Mouse (Mus musculus) erythroblast, embryonic 14.5 days (primary cell): ENCODE data around the gene Orm1. TPM values are rescaled to one million over a fixed set of nuclear protein-coding genes. Genes with fewer than 3 reads are reported as not detected.

Source experiments
- H3K27me3 ChIP-seq: 2 replicates; pipeline ENCODE4 v1.6.1; 2012; ENCODE audit warnings: inconsistent platforms; ENCODE audit not compliant: control insufficient read depth
- H3K36me3 ChIP-seq: 2 replicates; pipeline ENCODE4 v1.6.1; 2012; ENCODE audit warnings: mild to moderate bottlenecking, inconsistent platforms; ENCODE audit not compliant: control insufficient read depth
- H3K4me1 ChIP-seq: 2 replicates; pipeline ENCODE4 v1.6.1; 2012; ENCODE audit warnings: inconsistent platforms; ENCODE audit not compliant: control insufficient read depth
- H3K4me3 ChIP-seq: replicated peaks from 2 replicates; pipeline ENCODE3; 2012; ENCODE audit warnings: moderate library complexity, mild to moderate bottlenecking, inconsistent platforms
- H3K9me3 ChIP-seq: 2 replicates; pipeline ENCODE4 v1.6.1; 2012; ENCODE audit warnings: low read length, inconsistent platforms, mixed read lengths; ENCODE audit not compliant: control insufficient read depth
- GATA1 ChIP-seq: IDR thresholded peaks from 2 replicates; pipeline ENCODE4 v1.6.1; 2012; ENCODE audit warnings: low read length, inconsistent platforms, mixed read lengths
- TAL1 ChIP-seq: IDR thresholded peaks from 3 replicates; pipeline ENCODE4 v1.6.1; 2012; ENCODE audit warnings: low read length, inconsistent platforms, mixed read lengths
- polyA plus RNA-seq: library from polyadenylated mRNA; stranded (reverse); fragments of >175 nt; gene quantifications from 2 replicates; pipeline ENCODE4 v1.2.3, GENCODE M21; 2012

The Orm1 gene
- polyA plus RNA-seq, 1 experiment = not detected

DNA sequence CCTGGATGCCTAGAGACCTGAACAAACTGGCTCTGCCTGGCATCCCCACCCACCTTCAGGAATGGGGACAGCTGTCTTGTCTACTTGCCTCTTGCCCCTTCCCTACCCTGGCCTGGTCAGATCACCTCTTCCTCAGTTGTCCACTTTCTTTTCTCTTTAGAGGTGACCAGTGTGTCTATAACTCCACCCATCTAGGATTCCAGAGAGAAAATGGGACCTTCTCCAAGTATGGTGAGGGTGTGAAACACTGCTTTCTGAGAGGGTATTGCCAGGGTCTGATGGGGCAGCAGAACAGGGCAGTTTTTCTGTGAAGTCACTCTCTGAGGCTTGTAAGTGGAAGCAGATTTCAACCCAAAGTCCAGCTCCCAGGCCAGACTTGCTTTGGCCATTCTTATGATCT is 901 bp downstream of the Orm1 start:
- Histone ChIP-seq H3K27me3 (no peaks in the 10 kb centered on the region), H3K9me3 (no peaks in the 10 kb centered on the region), H3K4me1 (no peaks in the 10 kb centered on the region), H3K4me3 (no peak overlapping the region), H3K36me3 (no peaks in the 10 kb centered on the region)
- TF ChIP-seq TAL1 = no peak
- TF ChIP-seq GATA1 = no peak

DNA sequence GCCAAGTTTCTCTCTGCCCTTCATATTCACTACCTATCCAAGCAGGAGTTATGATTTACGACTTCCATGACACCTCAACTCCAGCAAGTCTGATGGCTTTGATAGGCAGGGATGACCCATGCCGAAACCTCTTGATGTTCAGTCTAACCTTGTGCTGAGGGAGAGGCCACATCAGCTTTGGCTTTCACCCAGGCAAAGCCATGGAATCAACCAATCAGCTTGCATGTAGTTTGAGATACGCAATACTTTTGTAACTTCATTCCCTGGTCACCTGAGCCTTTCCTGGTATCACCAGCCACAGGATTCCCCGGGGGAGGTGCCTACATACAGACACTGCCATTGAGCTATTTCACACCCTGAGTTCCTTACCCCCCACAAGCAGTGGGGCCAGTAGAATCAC is 2.3 kb downstream of the Orm1 start:
- no peaks in the 10 kb centered on the region for H3K36me3 ChIP-seq

GRCm38 (mm10) chr4:63348524-63348923 is 4.2 kb downstream of the Orm1 start:
- Histone ChIP-seq H3K4me1 (no peaks in the 10 kb centered on the region), H3K27me3 (no peaks in the 10 kb centered on the region), H3K36me3 (no peaks in the 10 kb centered on the region), H3K9me3 (no peaks in the 10 kb centered on the region), H3K4me3 (no peak overlapping the region)
- TF ChIP-seq GATA1 (no peak), TAL1 (no peak)

More for the DNA sequence above, 2.3 kb downstream of the Orm1 start:
- H3K9me3 ChIP-seq = no peaks in the 10 kb centered on the region
- no peak for TF ChIP-seq GATA1
- no peak for TF ChIP-seq TAL1
- H3K4me3 ChIP-seq = no peak overlapping the region
- no peaks in the 10 kb centered on the region for H3K4me1 ChIP-seq
- H3K27me3 ChIP-seq = no peaks in the 10 kb centered on the region

DNA sequence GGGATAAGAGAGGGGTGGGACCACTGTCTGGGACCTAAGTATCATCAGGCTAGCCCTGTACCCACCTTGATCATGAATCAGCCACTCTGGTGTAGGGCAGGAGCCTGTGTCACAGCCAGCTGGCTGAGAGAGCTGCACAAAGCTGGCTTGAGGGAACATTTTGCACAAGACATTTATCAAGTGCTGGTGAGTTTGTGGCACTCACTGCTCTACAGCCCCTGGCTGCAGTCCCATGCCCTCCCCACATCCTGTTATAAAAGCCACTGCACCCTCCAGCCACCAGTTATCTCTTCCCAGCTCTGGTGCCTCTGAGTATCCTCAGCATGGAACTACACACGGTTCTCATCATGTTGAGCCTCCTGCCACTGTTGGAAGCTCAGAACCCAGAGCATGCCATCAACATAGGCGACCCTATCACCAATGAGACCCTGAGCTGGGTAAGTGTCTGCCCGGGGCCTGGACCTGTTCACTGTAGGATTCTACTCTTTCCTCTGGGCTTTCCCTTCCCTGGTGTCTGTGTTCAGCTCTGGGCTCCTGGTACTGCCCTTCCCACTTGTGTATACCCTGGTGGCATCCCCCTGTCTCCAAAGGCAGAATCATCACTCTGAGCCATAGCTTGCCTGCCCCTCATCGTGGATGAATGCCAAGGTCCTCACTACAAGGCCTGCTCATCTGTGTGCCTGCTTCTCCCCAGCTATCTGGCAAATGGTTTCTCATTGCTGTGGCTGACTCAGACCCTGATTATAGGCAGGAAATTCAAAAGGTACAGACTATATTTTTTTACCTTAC is 11.7 kb downstream of the Orm1 start, which contains the start of gene Orm3:
TSS of gene Orm3 (plus strand) at position 286 of the 789 bp plus-strand sequence.
- TF ChIP-seq GATA1 (no peak), TAL1 (no peak)
- Histone ChIP-seq H3K4me3 (no peak within 1 kb of the TSS), H3K9me3 (no peaks in the 10 kb centered on the region), H3K36me3 (no peaks in the 10 kb centered on the region), H3K27me3 (no peaks in the 10 kb centered on the region), H3K4me1 (no peaks in the 10 kb centered on the region)

- no peaks in the 10 kb centered on the region for H3K36me3 ChIP-seq
- H3K27me3 ChIP-seq = no peaks in the 10 kb centered on the region
- no peaks in the 10 kb centered on the region for H3K4me1 ChIP-seq
- TF ChIP-seq GATA1 (no peak), TAL1 (no peak)
- H3K9me3 ChIP-seq = no peaks in the 10 kb centered on the region
- H3K4me3 ChIP-seq = no peak overlapping the region
Measured at GRCm38 (mm10) chr4:63356981-63357570, 12.7 kb downstream of the Orm1 start.

- H3K36me3 ChIP-seq = no peaks in the 10 kb centered on the region
- no peak for TF ChIP-seq TAL1
- no peak for TF ChIP-seq GATA1
- no peaks in the 10 kb centered on the region for H3K9me3 ChIP-seq
- H3K27me3 ChIP-seq = no peaks in the 10 kb centered on the region
- H3K4me3 ChIP-seq = no peak overlapping the region
- no peaks in the 10 kb centered on the region for H3K4me1 ChIP-seq
Measured at GRCm38 (mm10) chr4:63359861-63360260, 15.5 kb downstream of the Orm1 start.

DNA sequence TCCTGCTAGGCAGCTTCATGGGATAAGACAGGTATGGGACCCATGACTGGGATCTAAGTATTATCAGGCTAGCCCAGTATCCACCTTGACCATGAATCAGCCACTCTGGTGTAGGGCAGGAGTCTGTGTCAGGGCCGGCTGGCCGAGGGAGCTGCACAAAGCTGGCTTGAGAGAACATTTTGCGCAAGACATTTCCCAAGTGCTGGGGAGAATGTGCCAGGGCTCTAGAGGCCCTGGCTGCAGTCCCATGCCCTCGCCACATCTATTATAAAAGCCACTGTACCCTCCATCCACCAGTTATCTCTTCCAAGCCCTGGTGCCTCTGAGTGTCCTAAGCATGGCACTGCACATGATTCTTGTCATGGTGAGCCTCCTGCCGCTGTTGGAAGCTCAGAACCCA is 17.8 kb downstream of the Orm1 start, which contains the start of gene Orm2:
TSS of gene Orm2 (plus strand) at position 300 of the 400 bp plus-strand sequence.
- Histone ChIP-seq H3K27me3 (no peaks in the 10 kb centered on the region), H3K9me3 (no peaks in the 10 kb centered on the region), H3K4me1 (no peaks in the 10 kb centered on the region), H3K4me3 (no peak within 1 kb of the TSS), H3K36me3 (peaks cover under 1% of the 10 kb centered on the region)
- no peak for TF ChIP-seq GATA1
- TF ChIP-seq TAL1 = no peak

DNA sequence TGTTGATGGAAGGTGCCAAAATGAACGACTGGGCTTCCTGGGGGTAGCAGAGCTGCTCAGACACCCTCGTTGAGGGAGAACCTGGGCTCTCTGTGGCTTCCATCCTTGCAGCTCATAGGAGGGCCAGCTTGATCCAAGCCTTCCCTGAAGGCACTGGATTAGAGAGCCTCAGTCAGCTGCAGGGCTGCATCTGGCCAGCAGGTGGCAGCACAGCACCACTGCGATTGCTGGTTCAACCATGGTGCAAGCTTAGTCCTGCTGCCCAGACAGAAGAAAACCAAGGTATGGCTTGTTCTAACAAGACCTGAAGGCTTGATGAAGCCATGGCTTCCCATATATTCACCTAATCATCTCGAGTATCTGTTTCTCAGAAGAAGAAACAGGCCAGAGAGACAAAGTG is 24.2 kb downstream of the Orm1 start:
- Histone ChIP-seq H3K4me3 (no peak overlapping the region), H3K4me1 (peaks cover 29% of the 10 kb centered on the region), H3K36me3 (peaks cover 63% of the 10 kb centered on the region), H3K9me3 (no peaks in the 10 kb centered on the region), H3K27me3 (no peaks in the 10 kb centered on the region)
- TF ChIP-seq TAL1 (no peak), GATA1 (no peak)

DNA sequence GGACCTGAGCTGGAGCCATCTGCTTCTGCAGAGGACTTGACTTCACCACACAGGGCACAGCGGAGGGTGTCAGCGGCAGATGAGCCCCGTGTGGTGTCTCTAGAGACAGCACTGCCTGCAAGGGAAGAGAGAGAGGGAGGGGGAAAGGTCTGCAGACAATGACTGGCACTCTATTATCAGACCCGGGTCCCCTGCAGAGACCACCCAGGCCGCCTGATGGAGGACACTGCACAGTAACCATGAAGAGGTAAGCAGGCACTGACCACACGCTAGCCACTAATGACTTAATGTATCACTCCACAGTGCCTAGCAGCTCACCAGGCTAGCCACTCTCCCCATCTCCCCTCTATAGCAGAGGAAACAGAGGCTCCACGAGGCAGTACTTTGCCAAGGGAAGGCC is 26.5 kb downstream of the Orm1 start:
- TF ChIP-seq TAL1 = no peak
- no peak for TF ChIP-seq GATA1
- H3K36me3 ChIP-seq = peaks cover 79% of the 10 kb centered on the region

GRCm38 (mm10) chr4:63371890-63372289 is 27.5 kb downstream of the Orm1 start:
- no peaks in the 10 kb centered on the region for H3K9me3 ChIP-seq

More for the DNA sequence above, 26.5 kb downstream of the Orm1 start:
- H3K27me3 ChIP-seq = no peaks in the 10 kb centered on the region
- H3K4me3 ChIP-seq = no peak overlapping the region
- H3K4me1 ChIP-seq = peaks cover 52% of the 10 kb centered on the region
- no peaks in the 10 kb centered on the region for H3K9me3 ChIP-seq

More at GRCm38 (mm10) chr4:63371890-63372289, 27.5 kb downstream of the Orm1 start:
- H3K27me3 ChIP-seq = no peaks in the 10 kb centered on the region
- TF ChIP-seq GATA1 (no peak), TAL1 (no peak)
- H3K36me3 ChIP-seq = peaks cover 89% of the 10 kb centered on the region
- H3K4me3 ChIP-seq = no peak overlapping the region
- H3K4me1 ChIP-seq = peaks cover 62% of the 10 kb centered on the region
